Mouse (Mus musculus) cerebellum, adult 11-12 months (tissue): Measurements from ENCODE around the gene Runx3.
A peak's percentile ranks its signal among the peaks of the same experiment; 100 is the strongest.

Experiments used
- DNase-seq: peaks from one replicate; pipeline ENCODE4 v3.0.0; 2022

Gene Runx3

DNA sequence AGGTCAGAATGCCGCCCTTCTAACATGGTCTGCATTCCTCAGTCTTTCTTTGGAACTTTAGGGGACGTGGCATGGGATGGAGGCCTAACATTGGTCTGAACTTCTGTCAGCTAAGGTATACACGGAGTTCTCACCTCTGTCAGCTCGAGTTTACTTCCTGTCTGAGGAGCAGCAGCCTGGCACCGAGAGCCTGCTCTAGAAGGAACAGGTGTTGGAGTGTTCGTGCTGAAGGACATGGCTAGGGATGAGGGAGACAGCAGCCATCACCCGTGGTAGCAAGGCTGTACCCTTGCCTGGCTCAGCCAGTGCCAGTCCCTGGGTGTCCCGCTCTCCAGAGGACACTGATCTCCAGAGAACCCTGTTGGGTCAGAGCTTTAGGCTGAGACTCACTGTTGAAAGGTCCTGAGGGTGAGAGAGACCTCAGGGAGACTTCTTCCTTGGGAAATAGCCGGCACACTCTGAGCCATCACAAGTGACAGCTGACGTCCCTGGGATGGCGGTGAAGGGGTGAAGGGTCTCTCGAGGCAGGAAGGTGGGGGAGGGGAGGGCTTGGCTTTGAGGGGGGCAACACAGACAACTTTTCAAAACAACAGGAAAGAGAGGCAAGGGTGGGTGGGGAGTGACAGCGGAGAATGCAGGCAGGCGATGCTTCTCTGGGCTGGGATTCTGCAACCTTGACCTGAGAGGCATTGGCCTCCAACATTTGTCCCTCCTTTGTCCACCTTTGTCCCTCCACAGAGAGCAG is 4.9 kb upstream of the Runx3 start:
- no peak for DNase-seq

DNA sequence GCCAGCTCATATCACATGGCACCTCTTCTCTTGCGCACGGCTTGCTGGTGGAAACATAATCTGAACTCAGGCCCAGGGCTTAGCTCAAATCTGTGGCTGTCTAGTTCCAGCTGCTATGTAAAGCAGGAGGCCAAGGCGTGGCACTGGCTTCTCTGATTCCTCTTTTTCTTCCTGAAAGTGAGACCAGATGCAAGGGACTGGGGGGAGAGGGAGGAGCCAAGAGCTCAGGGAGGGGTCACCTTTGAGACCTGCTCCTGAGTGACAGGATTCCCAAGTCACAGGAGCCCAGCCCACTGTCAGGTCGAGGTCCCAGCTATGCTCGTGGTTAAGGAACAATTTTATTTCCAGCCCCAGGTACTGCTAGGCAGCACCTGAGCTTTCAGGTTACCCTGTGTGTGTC is 4.1 kb upstream of the Runx3 start:
- no peak for DNase-seq

DNA sequence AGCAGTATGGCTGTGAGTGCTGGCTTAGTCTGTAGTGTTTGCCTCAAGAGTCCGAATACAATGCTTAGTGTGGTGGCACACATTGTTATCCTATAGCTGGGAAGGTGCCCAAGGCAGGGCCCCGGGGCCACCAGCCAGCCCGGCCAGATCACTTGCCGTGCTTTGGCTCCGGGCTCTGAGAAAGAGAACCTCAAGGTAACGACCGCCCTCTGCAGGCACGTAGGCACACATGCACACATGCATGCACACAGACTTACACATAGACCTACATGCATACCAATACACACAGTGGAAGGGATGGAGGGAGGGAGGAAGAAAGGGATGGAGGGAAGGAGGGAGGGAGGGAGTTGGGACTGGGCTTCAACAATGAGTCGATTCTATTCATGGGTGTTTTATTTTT is 2.6 kb upstream of the Runx3 start:
- no peak for DNase-seq

DNA sequence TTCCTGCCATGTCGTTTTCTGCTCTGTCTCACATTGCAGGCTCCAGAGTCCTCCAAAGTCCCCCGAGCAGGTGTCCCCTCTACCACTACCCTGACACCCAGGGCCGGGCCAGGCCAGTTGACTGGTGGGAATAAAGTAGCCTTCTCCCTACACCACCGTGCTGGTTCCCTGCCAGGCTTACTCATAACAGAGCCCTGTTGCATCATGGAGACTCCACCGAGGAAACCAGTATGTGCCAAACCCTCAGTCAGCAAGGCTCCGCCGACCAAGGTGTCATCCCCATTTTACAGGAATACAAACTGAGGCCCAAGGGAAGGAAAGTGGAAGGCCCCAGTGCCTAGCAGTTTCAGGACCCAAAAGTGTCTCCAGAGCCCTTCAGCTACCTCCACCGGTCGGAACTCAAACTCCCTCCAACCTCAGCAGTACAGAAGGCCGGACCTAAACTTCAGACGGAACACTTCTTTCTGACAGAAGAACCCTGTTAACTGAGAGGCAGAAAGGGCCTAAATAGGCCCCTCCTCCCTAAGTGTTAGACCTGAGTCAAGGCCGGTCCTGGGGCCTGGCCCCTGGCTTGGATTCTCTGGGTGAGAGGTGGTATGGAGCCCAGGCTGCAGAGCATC is 1.5 kb upstream of the Runx3 start:
- DNase-seq, result no peak

DNA sequence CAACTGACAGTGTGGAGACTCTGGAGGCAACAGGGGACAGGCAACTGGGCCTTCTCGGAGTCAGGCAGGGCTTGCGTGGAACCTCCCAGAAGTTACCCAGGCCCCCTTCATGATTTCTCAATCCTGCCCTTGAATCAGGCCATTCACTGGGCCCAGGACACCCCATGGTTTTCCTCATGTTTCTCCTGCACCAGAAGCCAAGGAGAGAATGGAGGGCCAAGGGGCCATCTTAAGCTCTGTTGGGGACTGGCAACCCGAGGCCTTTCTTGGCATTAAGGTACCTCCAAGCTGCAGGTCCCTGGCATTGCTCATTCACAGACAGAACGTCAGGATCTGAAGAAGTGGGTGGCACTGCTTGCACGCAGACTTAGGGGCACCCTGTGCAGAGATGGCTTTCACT is 3.3 kb downstream of the Runx3 start:
- DNase-seq, result no peak

DNA sequence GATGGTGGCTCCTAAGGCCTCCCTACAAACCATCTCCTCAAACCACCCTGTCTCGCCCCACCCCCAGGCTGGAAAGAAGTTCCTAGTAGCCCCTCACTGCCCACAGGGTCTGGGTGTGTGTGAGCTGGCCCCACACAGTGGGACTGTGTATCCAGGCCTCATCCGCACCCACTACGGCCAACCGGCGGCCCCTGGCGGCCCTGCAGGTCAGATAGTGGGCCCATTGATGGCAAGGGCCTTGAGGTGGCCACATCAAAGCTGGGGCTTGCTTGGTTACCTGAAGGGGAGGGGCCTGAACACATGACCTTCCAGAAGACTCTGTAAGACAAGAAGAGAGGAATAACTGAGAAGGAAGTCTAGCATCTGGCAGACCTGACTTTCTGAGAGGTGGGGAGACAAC is 4.3 kb downstream of the Runx3 start:
- DNase-seq, result no peak

DNA sequence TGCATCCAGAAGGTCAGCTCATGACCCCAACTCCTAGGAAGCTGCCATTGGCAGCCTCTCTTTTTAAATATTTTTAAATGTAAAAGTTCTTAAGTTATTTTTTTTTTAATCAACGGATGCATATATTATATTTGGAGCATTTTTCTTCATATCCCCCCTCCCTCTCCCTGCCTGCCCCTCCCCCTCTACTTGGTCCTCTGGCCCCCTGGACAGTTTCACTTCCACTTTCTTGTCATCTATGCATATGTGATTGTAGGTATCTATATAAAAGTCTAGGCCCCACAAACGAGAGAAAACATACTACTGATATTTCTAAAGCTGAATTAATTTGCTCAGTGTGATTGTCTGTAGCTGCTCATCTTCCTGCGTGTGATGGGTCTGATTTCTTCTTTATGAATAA is 4.7 kb downstream of the Runx3 start:
- no peak for DNase-seq

DNA sequence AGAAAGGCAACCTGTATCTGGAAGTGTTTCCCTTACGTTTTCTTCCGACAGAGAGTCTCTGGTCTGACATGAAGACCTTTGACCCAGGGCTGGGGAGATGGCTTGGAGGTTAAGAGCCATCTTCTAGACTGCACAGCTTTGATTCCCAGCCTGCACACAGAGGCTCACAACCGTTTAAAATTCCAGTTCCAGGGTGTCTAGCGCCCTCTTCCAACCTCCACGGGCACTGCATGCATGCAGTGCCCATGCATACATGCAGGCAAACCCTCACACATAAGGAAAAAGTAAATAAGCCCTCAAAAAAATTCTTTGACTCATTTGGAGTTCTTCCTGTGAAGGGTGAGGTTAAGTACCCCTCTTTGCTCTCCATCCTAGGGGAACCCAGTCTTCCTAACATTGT is 5.9 kb downstream of the Runx3 start:
- no peak for DNase-seq

DNA sequence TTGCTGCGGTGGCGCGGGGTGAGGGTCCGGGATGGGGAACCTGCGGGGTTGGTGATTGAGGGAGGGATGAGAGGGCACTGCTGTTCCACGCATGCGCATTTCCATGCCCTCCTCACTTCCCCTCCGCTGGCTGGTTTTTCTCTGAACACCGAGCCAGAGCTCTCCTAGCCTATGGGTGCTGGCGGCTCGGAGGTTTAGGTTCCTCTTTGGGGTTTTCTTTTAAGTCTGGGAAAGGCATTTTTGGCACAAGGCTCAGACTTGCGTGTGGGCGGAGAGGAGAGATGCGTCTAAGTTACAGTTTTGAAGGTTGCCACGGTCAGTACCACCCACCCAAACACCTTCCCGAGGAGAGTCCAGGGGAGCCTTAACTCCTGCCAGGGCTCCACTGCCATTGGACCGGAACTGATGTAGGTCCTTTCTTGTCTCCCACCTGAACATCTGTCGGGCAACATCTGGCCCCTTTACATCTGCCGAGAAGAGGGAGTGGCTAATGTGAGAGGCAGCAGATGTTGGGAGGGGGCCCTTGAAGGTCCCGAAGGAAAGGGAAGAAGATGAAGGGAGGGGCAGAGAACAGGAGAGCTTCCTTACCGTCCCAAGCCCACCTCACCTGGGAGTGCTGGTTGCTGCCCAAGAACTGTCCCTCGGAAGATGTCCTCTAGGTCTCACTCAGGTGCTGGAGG is 8.5 kb downstream of the Runx3 start:
- no peak for DNase-seq

DNA sequence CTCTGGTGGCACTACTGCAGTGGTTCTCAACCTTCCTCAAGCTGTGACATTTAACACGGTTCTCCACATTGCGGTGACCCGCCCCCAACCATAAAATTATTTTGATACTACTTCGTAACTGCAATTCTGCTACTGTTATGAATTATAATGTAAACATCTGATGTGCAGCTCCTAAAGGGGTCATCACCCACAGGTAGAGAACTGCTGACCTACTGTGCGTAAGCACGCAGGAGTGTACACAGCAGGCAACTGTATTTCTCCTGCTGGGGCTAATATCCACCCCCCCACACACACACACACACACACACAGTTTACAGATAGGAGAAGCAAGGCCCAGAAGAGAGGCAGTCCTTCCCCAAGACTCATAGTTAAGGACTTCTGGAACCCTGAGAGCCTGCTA is 9.7 kb downstream of the Runx3 start:
- DNase-seq, result no peak

DNA sequence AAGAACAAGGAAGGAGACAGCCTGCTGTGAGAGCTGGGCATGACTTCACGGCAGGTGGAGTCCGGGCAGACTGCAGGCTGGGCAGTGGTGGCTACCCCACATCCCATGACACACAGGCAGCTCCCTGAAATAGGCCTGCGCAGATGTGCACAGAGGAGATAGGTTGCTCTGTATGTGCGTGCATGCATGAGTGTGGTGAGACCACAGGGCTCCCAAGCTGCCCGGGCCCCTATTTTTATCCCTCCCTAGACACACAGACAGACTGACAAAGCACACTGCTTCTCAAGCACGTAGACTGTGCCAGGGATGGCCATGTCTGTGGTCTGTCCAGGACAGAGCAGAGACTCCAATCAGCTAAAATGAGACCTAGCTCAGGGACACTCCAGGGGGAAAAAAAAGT is 10.7 kb downstream of the Runx3 start:
- no peak for DNase-seq

DNA sequence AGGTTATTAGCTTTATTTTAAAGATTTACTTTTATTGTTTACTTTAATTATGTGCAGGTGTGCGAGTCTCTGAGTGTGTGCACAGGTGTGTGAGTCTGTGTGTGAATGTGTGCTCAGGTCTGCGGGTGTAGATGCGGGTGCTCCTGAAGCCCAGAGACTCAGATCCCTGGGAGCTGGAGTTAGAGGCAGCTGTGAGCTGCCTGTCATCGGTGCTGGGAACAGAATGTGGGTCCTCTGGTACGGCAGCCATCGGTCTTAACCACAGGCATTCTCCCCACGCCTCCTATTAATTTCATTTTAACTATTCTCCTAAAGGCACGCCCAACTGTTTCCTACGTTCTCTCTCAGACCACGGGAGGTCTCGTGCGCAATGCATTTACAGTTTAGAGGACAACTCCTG is 12.3 kb downstream of the Runx3 start:
- no peak for DNase-seq

DNA sequence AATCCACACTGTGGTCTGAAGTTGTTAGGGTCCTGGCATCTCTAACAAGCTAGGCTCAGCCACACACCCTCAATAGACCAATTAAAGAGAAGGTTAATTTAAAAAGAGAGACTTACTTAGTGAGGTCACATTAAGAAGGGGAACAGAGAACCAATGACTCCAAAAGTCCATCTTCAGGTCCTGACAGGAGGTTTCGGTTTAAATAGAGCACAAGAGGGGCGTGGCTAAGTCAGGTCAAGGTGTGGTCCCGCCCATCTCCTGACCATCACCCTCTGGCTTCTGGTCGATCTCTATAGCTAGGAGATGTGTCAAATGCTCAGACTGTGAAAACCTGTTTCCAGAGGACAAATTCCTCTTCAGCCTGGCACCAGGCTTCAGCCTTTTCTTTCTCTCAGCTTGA is 13.3 kb downstream of the Runx3 start:
- DNase-seq, result no peak

DNA sequence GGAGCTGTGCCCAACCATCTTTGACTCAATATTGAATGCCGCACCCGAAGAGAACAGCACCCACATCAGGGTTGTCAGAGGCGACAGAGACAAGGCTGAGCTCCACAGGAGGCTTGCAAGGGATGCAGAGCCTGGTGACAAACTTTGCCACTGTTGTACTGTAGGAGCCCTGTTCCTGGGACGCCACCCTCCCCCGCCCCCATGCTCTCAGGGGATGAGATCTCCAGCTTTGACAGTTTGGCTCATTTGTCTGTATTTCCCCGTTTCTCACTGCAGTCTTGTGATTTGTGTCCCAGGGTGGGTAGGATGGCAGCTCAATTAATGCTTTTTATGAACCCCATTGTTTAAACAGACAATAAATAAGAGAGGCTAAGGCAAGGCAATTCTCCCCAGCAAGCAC is 14.9 kb downstream of the Runx3 start:
- no peak for DNase-seq

DNA sequence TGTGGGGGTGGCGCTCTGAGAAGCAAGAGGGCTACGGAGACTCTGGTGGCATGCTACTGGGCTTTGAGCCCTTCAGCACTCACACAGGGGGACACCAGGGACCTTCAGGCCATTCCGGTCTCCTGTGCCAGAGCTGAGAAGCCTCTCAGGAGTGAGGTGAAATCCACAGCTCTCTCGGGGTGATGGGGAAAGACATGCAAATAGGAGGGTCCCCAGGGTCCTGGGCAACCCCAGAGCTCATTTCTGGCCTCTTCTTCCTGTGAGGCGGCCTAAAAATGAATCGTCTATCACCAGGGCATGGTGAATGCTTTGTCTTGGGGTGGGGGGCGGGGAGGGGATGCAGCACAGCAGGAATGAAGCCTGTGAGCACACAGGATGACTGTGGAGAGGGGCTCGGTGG is 15.8 kb downstream of the Runx3 start:
- DNase-seq, result no peak

DNA sequence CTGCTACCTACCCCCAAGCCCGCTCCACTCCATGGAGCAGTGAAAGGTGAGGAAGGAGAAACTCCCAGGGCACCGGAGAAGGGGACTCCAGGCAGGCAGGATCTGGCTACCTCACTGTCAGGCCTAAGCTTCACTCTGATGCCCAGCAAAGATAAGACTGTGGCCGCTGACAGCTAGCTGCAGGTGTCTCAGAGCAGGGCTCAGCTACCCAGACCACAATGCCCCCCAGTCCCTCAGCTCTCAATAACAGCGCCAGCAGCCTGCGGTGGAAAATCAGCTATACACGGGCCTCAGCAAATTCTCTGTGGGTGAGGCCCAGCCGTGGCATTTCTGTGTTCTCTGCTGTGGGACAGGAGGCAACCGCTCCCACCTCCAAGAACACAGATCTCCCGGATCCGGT is 16.2 kb downstream of the Runx3 start:
- DNase-seq, result no peak

DNA sequence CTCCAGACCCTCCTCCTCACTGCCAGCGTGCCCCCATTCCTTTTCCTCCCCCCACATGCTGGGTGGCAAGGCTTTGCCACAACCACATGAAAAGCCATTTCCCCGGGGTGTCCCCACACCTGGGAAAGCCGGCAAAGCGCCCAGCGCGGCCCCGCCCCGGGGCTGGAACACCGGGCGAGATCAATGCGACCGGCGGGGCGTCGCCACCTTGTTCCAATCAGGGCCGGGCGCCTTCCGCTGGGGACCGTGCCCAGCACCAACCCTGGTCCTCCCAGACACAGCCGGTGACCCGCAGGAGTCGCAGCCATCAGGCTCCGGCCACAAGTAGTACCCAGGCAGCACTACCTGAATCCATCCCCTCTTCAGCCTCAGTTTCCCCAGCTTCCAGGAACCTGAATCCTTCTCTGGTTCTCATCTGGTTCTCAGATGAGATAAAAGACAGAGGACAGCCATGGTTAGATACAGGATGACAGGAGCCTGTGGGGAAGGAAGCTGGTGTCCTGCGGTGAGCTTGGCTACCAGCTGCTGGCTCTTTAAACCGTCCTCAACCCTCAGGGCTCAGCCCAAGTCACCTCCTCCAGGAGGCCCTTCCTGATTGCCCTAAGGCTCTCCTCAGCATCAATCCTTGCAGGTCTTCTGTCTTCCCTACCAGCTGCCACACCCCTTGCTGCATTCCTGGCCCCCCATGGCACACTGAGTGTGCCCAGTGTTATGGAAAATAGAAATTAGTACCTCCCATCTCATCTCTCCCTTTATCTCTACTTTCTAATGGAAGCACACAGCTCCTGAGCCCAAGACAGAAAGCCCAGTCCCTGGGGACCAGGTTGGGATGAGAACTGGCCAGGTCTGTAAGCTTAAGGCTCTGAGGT is 20.4 kb downstream of the Runx3 start:
- DNase-seq, result no peak

DNA sequence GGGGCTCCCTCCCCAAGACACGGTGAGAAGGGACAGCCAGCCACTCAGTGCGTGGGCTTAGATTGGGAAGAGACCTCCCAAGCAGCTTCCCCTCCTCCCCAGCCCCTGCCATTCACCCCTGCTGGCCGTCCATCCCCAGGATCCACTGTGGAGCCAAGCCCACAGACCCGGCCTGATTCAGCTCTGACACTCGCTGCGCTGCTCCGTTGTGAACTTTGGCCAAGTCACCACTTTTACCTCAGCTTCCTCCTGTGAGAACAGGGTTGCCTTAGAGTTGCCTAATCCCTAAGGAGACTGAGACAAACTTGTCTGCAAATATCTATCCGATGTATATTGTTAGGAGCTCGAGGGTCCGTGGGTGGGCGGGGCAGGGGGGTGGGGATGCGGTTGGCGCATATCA is 21.3 kb downstream of the Runx3 start:
- no peak for DNase-seq

DNA sequence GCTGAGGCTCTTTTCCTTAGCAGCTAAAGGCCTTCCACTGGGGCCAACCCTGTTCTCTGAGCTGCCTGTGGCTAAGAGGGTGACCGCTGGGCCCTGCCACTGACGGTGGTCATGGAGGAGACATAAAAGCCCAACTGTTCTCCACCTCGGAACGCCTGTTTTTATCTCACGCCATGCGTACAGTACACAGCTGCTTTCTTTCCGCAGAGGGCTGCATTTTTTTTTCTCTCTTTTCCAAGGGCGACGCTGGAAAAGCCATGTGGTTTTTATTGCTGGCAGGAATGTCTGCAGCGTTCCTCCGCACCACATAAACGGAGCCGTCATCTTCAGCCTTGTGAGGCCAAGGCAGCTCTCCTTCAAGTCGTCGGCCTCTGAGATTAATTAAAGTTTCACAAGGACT is 26.3 kb downstream of the Runx3 start:
- DNase-seq, result no peak

DNA sequence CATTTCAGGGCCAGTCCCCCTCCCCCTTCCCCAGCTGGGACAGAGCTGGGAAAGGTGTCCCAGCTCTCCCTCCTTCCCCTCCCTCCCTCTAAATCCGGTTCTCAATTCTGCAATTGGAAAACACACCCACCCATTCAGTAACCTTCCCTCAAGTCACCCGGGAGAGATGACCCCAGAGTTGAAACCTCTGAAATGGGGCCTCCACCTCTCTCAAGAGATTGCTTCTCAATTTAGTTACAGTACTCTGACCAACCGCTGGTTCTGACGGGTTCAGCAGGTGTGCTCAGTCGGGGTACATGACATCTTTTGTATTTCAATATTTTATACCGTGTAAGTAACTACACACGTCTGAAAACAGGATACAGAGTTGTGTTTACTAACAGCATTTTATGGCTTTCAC is 28.2 kb downstream of the Runx3 start:
- no peak for DNase-seq

DNA sequence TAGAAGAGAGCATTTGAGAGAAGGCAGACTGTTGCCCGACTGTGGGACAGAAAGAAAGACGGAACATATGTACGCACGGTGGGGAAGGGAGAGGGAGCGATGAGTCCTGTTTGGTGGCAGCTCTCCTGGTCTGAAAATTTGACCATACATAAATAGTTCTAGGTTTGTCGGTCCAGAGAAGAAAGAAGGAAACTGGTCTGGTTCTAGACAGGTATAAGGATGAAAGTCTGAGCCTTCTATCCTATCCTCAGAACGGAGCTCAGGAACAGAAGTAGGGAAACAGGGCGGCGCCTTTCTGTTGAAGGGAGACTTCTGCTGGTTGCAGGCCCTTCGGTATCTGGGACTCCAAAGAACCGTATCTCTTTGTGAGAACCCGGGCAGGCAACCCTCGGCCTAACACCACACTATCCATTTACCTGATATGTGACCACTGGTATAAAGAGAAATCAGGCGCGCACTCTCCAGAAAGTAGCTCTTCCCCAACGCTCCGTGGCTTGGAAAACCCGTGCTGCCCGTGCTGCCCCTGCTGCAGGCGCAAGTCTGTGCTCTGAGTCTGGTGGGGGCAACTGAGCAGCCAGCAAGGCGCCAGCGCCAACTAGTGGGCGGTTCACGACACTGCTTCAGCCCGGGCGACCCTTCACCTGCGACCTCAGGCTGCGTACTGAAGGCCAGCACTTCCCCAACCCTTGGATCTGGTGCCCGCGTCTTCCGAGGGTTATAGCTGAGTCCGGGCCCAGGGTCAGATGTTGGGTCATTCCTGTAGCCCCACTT is 29.8 kb downstream of the Runx3 start:
- peak; percentile 26 for DNase-seq

DNA sequence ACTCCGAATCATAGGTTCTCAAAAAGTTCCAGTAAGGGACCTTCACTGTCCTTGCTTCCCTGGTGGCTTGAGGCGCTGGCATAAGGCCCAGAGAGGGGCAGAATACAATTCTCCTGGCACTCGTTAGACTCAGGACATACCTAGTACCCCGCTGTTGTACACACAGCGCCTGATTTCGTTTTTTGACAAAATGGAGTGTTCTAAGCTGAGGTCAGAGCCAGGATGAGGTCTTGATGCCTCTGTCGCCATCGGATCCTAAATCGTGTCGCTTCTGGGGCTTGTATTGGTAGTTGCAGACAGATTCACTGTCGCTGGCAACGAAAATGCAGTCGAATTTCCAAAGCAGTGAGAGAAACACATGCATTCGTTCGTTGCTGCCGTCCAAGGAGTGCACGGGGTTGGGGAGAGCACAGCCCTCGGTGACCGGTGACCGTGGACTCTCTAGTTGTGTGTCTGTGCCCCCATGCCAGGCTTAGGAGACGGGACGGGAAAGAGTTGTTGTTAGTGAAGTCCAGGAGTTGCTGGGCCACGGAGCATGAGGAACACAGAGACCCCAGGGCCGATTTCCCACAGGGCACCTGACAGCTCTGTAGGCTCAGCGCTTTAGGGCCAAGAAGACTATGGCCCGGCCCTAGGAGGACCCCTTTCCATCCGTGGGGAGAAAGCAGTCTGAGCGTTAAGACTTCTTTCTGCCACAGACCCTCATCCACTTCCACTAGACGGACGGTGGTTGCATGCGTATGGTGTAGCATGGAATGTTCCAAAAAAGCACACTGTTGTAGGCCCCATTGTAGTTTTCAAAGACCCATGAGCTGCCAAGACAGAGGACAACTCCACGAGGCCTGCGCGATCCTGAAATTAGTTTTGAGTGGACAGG is 30.9 kb downstream of the Runx3 start:
- no peak for DNase-seq
